Mouse (Mus musculus) yolk sac, embryonic 10.5 days (tissue): ENCODE measurements around the gene Zfp973.
"Not testable (repeated sequence)": the region's sequence is repeated elsewhere in the genome, so short reads cannot be mapped to it uniquely, and the experiment has no call there.

Experiments used
- DNase-seq: peaks from one replicate; pipeline ENCODE4 v3.0.0-alpha.2; 2017; ENCODE audit warnings: low spot score

The Zfp973 gene

GRCm38 (mm10) chr2:176670222-176670621, at the start of gene Zfp973:
Gene Zfp973 (plus strand): TSS chr2:176670522.
- DNase-seq, result not testable (repeated sequence)

GRCm38 (mm10) chr2:176636244-176636643, 34.1 kb upstream of the Zfp973 start, which contains the start of gene Gm14308:
Gene Gm14308 (minus strand): TSS chr2:176636344.
- DNase-seq, result not testable (repeated sequence)

- DNase-seq, result not testable (repeated sequence)
Observed at GRCm38 (mm10) chr2:176708051-176708450, 37.7 kb downstream of the Zfp973 start, which contains the start of gene Gm14305. Gene Gm14305 (plus strand): TSS chr2:176708328.
